Mouse (Mus musculus) urinary bladder, adult 18-20 months (tissue): ENCODE measurements at regions not wholly inside any gene's neighbourhood (a gene's known extent, or its start where the extent isn't known, plus 50 kb on each side); places are given as distances from the start of the nearest gene placed in this dataset.

ENCODE experiments used
- DNase-seq, 2 experiments: peaks; one replicate each; pipeline ENCODE4 v3.0.0; 2022; ENCODE audit warnings: low spot score in 2 of 2, mixed read lengths in 2 of 2

DNA sequence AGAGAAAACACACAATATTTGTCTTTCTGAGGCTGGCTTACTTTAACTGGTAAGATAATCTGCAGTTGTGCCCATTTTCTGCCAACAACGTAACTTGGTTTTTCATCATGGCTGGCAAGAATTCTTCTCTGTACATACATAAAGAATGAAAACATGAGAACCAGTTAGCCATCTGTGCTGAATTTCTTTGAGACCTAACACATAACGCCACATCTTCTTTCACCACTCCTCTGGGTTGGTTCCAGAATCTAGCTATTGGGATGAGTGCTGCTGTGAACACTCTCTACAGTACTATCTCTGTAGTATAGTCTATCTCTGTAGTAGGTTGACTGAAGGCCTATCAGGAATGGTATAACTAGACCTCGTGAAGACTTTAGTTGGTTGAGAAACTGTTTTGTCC is 132.1 kb downstream of the 1700020N01Rik start:
- no peak for DNase-seq

DNA sequence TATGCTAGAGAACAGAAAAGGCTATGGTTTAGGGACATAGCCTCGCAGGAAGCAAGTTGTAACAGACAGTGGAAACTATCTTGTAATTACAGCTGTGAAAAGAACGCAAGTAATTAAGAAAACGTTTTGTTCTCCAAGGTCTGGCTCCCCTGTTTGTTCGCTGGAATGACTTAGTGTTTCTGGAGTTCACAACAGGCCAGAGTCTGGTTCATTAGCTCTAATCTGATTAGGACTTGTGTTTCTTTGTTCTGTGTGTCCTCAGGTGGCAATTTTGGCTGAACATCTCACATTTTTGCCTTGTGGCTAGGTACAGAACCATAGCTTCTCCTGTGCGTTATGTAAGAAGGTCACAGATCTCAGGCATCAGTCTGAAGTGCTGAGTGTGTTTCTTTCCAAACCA is 141.7 kb upstream of the Sgk1 start:
- DNase-seq, result no peak

DNA sequence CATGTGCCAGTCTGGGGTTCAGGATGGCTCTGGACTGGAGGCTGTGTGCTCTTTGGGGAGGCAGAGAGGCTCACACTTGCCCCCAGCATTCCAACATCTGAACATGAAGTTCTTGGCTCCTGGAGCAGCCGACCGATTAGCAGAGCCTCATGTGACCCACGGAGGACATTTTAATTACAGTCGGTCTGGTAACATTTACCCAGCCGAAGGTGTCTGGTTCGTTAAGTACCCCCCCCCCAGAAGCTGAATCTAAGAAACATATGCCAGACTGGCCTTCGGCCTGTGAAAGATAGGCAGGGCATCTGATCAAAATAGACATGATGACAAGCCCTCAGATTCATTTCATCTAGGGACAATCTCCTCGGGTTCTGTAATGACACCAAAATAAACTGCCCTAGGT is 140.4 kb upstream of the Sgk1 start:
- DNase-seq, result no peak

DNA sequence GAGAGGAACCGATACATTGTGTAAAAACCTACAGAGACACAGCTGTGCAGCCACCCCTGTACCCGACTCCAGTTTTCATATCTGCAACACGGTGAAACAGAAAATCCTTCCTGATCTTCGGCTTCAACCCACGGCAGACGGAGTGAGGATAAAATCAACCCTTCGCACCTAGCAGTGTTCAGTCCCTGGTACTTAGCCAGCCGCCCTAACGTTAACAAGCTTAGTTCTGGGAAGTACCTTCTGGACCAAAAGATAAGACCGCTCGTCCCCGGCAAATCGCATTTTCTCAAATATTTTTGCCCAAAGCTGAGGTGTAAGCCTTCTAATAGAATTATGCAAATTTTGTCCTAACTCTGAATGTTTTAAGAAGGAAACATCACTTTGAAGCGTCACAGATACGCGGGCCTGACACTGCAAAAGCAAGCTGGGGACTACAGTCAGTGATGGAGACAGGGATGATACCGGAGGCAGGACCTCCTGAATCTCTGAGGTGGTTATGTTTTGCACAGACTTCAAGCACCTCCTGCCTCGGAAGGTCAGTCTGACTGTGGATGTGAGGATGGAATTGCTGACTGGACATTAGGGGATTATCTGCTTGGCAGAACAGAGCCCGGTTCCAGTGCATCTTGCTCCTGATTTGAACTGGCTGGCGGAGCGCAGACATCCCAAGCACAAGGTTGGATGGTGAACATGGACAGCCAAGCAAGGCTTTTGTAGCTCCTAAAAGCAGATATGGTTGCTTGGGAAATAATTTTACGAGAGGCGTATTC is 139.8 kb upstream of the Sgk1 start:
- no peak for DNase-seq

DNA sequence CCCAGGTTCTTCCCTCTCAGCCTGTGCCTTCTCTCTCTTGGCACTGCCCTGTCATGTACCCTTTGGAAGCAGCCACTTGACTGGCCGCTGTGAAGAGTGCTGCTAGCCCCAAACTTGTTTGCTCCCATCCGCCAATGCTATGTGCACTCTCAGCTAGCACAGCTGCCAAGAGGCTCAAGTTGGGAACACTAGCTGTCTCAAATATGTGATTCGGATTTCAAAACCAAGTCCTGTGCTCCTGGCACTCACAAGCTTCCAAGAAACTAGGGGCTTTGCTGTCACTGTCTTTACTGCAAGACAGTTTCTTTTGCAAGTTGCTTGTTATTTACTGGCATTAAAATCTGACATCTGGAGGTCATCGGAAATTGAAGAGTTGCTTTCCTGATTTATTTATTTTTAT is 138.6 kb upstream of the Sgk1 start:
- no peak for DNase-seq

DNA sequence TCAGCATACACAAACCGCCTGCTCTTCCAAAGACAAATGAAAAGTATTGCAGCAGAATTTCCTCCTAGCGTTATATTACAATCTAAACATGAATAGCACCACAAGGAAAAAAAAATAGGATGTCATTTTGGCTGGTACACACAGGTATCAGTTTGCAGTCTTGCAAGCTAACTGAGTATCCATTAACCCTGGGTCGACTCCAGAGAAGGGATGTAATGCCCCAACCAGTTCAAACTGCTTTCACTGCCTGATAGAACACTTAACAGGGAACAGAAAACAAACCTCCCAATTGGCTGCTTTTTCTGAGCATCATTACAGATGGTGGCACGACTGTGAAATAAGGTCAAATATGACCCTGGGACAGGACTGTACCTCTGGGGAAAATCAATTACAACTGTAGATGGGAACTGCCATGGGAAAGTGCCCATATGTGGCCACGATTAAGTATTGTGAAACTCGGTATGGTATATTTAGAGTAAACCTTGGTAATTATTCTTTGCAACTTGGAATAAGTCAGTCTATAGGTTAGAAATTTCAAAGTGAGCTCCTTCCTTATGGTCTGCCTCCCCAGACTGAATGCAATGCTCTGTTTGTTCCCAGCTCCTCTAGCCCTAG is 137.5 kb upstream of the Sgk1 start:
- no peak for DNase-seq

DNA sequence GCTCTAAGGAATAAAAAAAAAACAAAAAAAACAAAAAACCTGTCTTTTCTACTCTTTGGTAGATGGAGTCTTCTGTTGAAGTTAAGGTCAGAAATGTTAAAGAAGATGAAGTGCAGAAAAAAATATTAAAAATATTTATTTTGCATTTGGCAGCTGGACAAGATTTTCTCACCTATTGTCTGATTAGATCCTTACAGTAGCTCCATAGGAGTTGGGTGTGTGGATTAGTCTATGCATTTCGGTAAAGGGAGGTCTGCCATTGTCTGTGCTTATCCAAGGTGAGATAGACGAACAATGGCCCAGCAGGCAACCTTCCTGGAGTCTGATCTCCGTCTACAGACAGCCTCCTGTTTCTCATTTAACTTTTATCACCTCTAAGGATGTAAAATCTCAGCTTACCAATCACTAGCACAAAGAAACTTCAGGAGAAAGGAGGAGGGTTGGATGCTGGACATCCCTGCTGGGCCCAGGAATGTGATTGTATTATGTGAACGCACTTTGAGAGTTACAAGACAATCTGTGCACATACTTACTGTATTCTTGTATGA is 136.0 kb upstream of the Sgk1 start:
- DNase-seq, result no peak

DNA sequence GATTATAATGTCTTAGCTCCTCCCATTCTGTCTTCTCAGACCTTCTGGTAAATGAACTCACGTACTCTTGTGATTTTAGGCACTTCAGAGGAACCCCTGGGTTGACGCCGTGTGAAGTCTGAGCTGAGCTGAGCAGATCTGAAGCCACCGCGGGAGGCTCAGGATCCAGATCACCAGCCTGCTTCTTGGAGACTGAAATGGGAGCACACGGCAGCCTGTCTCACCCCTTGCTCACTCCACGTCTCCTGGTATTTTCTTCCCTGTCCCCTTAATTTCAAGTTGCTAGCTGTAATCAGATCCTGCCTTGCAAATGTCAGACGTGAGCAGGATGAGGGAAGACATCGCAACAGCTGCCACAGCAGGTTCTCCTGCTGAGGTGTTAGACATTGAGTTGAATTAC is 135.3 kb upstream of the Sgk1 start:
- DNase-seq, result no peak

DNA sequence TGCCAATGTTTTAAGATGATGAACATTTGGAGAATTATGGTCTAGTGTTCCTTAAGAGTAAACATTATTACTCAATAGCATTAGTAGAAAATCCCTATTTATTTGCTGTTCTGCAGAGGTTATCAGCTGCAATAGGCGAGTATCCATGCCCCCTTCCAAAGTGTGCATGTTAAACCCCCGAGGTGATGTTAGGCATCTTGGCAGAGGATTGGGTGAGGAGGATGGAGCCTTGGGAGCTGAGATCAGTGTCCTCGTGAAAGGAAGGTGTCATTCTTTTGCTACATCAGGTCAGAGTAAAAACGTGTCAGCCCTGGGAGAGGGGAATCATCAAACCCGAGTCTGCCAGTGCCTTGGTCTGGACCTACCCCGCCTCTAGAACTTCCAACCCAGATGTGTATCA is 130.7 kb upstream of the Sgk1 start:
- DNase-seq, result no peak

DNA sequence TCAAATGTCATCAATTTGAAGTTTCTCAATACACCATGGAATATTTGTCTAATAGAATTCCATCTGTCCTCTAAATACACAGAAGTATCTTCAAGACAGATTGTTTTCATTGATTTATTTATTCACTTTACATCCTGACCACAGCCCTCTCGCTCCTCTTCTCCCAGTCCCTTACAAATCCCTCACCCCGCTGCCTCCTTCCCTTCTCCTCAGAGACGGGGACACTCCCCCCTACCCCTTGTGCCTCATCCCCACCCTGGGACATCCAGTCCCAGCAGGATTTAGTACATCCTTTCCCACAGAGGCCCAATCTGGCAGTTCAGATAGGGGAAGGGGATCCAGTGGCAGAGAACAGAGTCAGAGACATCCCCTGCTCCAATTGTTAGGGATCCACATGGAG is 129.6 kb upstream of the Sgk1 start:
- no peak for DNase-seq

DNA sequence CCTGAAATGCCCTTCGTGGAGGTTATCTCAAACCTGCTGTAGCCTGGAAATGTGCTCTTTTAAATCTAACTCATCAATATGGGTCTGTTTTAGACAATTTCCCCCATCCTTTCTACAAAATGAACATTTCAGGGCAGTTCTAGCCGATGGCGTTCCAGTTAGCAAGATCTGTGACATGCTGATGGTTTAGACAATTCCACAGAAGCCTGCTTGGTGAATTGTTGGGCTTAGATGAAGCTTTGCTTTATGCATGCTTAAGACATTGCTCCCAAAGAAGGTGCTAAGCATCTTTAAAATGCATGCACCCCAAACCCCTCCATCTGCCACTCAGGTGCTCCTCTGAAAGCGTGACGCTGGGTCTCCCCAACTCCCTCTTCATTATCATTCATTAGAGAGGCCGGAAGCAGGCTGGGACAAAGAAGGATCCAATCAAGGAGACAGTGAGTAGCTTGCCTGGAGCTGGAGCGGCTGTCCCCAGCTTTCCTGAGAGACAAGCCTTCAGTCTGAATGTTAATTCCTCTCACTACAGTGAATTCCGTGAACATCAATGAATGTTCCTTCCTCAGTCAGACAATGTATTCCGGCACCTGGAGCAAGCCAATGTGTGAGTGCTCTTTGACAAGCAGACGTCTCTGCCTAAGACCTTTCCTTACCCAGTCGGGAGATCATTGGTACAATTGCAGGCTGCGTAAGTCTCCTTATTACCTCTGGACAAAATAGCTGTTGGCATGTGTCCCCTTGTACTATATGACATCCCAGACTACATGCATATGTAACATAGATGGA is 127.0 kb upstream of the Sgk1 start:
- no peak for DNase-seq

DNA sequence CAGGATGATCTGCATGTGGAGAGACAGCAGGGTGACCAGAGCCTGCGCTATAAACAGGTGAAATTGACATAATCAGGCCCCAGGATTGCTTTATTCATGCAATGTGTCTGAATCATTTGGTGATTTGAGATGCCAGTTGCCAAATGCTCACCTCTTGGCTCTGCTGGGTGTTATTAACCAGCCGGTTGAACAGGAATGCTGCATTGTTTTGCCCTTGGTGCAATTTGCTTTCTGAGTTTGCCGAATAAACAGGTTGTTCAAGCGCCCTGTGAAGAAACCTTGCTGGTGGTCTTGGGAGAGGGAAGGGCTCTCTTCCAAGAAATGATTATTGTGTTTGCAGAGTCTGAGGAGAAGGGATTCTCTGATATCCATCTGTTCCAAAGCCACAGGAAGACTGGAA is 126.3 kb upstream of the Sgk1 start:
- DNase-seq, result no peak

DNA sequence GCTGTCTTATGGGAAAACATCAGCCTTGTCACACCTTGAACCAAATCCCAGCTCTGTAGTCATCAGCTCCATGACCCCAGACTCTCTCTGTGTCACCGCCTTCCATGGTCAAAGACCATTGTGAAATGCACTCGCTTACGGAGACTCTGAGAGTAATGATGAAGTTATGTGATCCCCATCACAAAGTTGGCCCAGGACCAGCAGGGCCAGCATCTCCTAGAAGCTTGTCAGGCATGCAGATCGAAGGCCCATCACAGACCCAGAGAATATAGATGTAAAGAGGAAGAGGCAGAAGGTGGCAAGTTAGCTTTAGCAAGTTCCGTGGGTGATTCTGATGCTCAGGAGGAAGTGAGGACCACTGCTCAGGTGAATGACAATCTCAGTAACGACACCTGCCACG is 125.2 kb upstream of the Sgk1 start:
- no peak for DNase-seq

DNA sequence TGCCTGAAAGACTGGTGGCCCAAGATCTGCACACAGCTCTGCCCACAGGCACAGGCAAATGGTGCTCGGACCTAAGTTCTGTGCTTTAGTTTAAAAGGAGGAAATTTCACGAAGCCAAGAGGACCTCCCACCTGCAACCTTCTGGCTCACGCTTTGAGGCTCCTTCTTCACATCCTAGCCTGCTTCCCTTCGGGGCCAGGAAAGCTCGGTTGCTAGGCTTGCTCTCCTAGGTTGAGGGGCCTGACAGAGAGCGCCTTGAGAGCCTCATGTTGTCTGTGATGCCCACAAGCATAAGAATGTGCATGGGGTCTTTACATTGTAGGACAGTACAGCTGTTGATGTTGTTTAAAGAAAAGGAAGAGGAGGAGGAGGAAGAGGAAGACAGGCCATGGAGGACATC is 123.9 kb upstream of the Sgk1 start:
- DNase-seq, result no peak

DNA sequence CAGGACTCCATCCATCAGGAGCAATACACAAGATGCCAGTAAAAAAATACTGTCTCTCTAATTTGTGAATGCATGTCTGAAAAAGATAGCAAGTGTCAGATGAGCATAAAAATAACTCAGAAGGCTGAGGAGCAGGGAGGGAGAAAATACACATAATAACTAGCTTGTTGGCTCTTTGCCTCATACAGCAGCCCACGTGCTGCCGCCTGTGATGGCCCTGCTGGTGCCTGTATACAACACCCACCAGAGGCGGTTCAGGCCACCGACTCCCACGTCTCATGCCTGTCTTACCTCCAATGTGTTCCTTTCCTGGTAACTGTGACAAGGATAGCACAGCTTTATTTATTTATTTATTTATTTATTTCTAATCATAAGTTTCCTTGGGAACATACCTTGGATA is 119.5 kb upstream of the Sgk1 start:
- no peak for DNase-seq

DNA sequence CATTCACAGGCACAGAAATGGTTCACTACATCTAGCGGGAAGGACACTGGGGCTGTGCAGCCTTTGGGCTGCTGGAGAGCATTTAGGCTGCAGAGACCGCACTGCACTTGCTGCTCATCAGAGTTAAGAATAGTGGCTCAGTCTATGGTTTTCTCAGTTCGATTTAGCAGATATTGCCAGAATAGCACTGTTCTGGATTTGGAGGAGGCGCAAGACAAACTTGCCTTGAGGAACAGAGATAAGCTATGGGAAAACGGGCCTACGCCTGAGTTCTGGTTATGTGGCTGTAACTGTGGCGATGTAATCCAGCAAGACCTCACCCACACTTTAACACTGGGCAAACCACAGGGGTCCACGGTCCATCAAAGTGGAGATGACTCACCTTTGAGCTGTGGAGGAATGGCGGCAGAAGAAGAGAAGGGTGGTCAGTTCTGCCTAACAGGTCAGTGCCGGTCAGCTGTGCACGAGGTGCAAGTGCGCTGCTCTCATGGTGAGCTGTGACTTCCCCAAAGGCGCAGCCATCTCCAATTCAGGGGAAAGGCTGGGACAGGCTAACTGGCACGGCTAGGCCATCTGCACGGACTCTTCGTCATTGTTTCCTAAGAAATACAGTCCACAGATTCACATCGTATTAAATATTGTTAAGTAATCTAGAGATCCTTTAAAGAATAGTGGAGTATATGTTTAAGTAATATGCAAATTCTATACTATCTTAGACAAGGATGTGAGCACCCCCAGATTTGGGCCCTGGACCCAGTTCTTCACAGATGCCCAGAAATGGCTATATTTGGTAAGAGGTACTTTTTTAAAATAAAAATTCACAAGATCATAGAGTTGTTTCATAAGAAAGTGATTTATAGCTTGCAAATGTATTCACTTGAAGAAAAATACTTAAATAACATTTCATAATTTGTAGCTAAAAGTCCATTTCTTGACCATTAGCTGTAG is 118.7 kb upstream of the Sgk1 start:
- DNase-seq, result no peak

DNA sequence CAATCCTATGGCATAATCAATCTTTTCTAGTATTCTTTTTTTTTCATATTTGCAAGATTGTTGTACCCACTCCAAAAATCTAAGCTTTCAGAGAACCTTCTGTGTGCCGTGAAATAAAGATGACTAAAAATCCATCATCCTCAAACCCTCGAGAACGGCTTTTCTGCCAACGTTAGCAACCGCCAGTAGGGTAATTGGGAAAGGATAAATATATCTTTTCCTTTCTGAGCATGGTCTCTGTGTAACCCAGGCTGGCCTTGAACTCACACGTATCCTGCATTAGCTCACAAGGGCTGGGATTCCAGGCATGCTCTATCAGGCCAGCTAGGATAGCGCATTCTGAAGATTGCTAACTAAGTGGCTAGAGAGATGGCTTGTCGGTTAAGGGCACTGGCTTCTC is 117.9 kb upstream of the Sgk1 start:
- no peak for DNase-seq

DNA sequence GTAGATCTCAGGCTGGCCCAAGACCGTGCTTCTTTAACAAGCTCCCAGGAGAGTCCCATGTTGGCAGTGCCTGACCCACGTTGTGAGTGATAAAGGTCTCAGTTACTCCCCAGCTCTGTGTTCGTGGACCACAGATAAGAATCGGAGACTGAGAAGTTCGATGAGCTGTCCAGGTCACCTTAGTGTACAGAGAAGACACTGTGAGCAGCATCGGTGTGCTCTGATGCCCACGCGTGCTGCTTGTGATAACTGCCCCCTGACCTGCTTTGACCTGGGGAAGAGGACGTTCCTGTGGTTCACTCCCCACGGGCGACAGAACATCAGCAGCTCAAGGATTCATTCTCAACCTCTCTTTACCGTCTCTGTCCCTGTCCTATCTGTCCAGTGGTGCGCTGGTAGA is 117.1 kb upstream of the Sgk1 start:
- DNase-seq, result no peak

DNA sequence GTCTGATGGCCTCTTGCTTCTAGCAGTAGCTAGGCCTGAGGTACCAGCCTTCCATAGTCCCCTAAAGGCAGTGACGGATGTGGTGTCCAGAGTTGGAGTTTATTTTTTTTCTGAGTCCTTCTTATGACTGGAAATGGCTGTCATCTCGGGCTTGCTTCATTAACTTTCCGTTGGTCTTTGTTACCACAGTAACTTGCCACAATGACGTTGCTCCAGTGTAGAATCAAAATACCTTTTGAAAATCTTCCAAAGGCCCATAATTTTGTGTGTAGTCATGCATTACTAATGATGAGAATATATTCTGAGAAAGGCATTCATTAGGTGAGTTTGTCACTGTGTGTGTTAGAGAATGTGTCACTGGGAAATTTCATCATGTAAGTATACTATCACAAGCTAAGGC is 108.4 kb upstream of the Sgk1 start:
- no peak for DNase-seq

DNA sequence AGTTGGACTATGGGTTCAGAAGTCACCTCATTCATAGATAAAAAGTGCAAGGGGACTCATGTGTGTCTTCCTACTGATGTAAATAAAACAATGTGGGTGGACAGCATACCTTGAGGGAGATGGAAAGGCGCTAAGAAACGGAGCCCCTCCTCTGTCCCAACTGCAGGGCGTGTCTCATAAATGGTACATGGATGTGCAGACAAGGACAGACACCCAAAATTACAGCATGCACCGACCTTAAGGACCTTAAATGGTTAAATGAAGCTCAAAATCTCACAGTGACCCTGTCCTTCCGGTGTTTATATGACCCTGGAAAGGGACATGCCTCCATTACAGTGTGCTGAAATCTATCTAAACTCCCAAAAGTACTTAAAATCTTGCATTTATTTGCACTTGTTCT is 106.5 kb upstream of the Sgk1 start:
- no peak for DNase-seq

DNA sequence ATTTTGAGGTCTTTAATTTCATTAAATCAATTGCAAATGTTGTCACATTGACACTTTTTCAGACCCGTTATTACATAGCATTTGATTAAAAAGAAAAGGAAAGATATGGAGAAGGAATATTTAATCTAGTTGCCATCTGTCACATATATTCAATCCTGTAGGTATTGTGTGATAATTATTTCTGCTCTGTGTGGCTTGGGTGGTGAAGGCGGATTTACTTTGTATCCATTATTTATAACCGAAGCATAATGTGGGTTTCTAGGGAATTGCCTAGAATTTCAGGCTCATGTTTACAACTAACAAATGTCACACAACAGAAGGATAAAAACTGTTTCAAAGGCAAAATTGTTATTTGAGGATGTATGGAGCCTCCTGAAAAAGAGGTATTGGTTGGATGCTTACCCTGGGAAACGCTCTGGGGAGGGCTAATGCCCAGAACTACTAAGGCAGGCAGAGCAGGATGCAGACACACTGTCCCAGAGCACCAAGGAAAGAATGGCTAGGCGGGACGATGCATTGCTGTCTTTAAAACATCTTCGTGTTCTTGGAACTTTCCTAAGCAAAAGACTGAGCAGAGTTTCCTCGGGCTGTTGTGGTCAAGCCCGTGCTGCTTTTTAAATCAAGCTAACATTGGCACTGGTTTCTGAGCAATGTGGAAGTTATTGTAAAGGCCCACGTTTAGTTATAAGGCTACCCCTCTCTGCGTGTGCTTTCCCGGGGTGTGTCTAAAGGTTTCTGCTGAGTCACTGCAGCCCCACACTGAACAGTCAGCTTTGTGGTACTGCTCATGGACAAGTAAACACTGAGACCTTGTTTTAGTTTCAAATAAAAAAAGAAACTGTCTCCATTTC is 105.8 kb upstream of the Sgk1 start:
- no peak for DNase-seq
